Mouse (Mus musculus) mature B cell (primary cell): ENCODE results near the gene Rpf2.

Experiments
- in situ Hi-C: fragments of 300-500 bp; cut with MboI; formaldehyde crosslinking; loops from 2 replicates; pipeline ENCODE4 v1.14.3; 2019

The Rpf2 gene

DNA sequence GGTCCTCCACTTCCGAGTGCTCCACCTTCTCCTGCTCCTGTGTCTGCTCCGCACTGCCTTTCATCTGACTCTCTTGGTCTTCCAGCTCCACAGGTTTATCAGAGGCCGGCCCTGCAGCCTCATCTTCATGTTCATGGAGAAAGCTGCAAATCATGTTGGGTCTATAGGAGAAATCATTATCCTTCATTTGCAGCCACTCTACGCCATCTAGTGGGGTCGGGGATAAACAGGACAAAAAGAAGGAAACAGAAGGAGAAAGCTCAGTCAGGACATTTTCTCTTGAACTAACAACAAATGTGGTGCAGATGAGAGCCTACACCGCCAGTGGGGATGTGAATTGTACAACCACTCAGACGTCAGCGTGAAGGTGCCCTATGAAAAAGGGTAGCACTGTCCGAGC, 2.8 kb upstream of the Rpf2 start:
- in situ Hi-C loops = no loop called here

DNA sequence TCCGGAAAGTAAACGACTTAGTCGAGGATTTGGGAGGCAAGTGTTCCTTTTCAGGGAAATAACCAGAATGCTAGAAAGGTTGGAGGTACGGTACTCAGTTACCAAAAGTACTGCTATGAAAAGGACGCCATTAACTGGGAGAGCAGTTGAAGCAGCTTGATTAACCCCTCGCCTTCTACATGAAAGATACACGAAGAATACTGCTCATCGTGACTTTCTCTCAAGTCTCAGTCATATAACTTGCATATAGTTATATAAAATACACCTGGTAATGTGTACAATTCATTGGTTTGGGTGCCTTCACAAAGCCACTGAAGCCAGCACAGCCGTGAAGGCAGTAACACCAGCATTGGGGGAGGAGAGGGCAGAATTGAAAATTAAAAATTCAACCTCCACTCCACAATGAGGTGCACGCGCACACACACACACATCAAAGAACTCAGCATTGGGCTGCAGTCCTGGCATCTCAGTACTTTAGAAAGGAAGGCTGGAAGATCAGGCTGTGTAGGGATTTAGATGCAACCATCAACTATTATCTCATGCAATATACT, 405 bp upstream of the Rpf2 start:
- in situ Hi-C loops = no loop called here

DNA sequence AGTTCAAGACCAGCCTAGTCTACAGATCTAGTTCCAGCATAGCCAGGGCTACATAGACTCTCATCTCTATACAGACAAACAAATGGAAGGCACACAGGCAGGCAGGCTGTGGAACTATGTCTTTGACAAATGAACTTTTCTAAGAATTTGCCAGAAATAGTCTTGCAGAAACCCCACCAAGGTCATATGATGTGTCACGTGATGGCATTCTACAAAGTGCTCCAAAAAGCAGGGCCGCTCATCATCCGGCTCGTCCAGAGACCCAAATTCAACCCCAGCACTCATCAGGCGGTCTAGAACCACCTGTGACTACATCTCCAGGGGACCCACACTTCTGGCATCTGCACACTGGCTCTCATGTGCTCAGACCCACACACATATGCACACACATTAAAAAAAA, 9.0 kb downstream of the Rpf2 start:
- in situ Hi-C loops = no loop called here

DNA sequence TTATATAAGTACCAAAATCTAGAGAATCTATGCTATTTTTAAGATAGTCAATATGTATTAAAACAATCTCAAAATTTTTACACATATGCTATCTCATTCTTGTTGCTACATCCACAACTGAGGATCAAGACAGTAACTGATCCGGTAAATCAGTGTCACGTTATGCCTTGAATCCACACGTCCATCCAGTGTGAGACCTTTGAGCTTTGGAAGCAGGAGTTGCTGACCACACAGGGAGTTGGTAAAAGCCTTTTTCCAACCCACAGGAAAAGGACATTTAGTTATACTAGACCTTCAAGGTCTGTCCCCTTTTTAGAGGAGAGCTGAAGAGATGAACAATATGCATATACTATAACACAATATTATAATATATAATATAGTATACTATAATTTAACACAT, 13.6 kb downstream of the Rpf2 start:
- in situ Hi-C loops = no loop called here

DNA sequence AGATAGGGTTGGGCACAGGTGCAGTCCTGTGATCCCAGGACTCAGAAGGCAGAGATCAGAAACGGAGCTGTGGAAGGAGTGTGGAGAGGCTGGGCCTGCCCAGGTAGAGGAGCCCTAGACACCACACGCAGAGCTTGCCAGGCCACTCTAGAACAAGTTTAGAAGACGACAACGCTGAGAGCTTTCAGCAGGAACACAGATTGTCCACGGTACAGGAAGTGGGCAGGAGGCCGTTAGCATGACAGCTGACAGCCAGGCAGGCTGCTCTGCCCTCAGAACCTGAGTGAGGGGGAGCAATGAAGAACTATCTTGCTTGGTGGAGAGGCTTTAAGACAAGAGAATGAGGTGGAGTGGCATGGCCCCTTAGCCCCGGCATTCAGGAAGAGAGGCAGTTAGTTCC, 14.4 kb downstream of the Rpf2 start:
- in situ Hi-C loops = no loop called here

DNA sequence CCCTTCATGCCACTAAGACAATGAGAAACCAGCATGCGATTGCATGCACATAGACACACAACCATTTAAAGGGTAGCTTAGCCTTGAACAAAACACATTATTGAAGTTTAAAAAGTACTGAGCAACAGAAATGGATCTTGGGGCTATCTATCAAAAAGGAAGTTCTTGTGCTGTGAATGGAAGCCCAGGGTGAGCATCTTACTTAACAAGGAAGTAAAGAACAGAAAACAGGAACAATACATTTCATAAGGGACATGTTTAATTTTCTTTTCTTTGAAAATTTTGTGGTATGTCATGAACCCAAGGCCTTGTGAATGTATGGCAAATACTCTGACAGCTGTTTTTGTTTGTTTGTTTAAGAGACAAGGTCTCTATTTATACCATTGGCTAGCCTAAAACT, 17.1 kb downstream of the Rpf2 start:
- in situ Hi-C loops = no loop called here

DNA sequence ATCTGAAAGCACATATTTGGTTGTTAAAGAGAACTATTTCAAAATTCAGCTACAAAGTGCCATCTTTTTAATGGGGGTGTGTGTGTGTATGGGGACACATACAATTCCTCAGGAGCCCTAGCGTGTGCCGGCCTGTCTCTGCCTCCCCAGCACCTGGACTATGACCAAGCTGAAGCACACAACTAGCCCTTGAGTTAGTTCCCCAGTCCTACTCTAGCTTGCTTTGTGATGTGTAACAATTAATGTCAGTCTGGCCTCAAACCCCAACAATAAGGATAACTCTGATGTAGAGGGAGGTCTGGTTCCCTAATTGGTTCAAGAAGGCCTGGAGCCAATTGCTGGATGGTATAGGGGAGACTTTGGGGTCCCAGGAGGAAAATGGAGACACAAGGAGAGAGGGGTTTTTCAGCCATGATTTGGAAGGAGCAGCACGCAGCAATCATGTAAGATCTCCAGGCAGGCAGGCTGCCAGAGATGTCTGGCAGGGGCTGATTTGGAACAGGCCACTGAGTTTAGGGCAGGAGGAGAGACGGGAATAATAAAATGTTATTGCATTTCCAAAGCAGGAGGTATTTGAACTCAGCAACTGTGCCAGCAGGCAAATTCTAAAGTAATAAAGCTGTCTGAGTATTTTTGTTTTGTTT, 19.1 kb downstream of the Rpf2 start:
- in situ Hi-C loops = no loop called here

DNA sequence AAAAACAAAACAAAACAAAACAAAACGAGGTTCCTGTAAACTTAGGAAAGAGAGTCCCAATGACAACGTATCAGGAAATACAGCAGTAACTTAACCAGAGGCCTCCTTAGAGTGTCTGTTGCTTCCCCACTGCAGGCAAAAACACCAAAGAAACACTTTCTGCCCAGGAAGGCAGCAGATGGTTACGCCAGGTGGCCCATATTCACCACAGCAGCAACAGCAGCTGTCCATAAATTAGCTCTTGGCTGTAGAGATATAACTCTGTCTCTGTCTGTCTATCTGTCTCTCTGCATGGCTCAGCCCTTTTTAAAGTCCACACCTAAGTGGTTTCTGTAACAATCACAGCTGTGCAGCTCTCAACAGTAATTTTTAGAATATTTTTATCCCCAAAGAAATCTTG, 28.0 kb downstream of the Rpf2 start:
- in situ Hi-C loops = loop anchor here (10.0 kb wide), 1 partner anchor 164 kb away; no protein-coding TSS in a partner anchor

DNA sequence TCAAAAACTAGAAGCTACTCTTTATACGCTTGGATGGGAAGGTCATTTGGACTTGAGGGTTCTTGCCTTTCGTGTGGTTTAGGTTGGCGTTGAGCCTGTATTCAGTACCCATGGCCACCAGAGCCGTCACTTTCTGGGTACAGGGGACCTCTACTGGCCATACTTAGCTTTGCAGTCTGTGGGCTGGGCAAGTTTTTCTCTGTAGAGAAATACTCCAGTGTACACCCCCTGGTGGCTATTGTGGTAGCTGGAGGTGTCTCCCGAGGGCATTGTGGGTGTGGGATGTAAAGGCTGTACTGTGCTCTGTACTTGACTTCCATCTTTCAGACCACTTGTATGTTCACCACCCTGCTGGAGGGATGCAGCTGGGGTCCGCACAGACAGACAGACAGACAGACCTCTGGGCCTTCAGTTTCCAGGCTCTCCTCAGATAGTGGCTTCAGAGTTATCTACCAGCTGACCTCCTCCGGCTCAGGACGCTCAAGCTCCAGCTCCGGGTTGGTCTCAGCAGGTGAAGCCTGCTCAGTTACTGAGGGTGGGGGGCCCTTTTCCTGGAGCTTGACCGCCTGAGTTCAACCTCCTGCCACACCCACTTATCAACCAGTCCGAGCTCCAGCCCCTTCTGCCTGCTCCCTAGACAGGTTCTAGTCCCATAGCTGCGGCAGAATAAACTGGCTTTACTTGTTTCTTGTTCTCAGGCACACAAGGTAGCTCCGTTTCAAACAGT, 34.2 kb downstream of the Rpf2 start:
- in situ Hi-C loops = loop anchor here (10.0 kb wide), 1 partner anchor 158 kb away; no protein-coding TSS in a partner anchor

DNA sequence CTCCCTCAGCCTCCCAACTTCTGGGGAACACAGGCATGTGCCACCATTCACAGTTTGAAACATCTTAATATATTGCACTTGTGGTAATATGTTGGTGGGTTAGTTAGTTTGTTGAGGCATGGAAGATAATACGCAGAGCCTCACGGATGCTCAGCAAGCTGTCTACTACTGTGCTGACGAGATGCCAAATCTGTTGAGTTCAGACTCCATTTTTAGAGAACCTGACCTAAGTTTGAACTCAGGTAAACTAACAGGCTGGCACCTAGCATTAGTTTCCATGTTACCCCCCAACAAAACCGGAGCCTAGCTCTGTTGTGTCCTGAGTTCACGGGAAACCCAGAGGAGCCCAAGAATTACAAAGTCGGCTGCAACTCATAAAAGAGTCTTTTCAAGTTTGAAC, 51.8 kb downstream of the Rpf2 start:
- in situ Hi-C loops = no loop called here

DNA sequence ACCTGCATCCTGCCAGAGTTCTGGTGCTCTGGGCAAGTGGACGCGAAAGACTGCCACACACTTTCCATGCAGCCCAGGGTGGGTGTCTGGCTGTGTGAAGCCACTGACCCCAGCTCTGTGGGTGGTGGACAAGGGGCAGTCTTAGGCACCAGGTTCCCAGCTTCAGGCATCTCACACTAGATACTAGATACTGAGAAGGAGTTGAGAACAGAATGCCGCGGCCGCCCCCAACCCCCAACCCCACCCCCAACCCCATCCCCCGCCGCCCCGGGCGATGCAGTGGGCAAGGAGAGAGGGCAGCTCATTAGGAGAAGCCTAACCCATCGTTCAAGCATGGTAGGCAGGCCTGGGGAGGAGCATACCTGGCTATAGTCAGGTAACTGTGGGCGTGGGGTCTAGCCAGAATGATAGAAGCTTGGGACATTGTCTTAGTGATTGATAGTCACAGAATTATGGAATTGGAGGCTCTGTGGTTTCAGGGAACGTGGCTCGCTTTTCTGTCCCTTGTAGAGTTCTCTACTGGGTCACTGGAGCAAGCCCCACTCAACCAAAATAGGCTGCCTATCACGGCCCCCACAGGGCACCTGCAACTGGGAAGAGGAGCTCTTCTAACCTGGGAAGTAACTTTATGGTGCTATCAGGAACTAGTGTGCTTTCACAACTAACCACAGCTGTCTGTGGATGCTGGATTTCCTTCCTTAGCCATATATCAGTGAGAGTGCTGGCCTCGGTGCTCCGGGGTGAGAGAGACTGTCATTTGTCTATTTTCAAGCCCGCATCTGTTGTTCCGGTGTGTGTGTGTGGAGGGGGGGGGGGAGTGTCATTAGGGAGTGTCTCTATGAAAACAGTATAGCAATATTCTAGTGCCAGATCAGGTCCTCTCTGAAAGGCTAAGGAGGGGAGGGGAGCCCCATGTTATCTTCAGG, 54.6 kb downstream of the Rpf2 start:
- in situ Hi-C loops = no loop called here

DNA sequence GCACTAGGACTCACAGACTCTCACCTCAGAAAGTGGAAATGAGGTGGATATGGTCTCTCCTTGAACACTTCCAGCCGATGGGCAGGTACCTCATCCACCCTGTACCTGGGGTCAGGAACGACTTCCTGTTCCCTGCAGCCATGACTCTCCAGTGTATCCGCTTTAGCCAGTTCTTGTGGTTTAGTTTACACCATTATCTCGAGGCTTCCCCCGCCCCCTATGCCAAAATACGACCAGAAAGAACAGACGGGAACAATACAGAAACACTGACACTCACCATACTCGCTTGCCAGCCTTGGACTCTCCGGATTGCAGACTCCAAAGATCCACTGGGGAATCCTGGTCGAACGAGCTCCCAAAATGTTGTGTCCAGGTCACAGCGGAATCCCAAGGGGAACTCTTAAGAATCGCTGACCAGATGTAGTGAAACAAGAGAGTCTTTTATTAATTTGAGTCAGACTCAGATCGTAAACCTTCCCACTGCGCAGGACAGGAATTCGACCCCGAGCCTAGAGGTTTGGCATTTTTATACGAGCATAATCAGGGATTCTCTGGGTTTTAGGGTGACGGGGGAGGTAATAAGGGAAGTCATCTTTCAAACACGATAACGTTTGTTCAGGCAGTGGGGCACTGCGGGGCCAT, 55.4 kb downstream of the Rpf2 start:
- in situ Hi-C loops = no loop called here

DNA sequence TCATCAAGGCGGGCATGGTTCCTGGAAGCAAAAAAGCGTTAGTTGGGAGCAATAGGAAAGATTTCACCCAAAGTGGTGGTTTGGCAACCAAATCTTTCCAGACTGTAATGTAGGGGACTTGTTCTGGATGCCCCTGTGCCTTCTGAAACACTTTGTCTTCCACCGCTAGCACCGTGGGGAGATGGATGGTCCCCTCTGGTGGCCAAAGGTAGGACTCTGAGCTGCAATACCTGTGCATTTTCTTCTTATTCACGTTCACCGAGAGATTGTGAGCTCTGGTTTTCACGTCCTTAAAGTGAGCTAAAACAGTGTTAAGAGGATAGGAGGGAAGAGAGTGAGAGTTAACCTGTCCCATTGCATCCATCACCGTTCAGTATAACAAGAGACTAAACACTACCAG, 56.0 kb downstream of the Rpf2 start:
- in situ Hi-C loops = no loop called here

DNA sequence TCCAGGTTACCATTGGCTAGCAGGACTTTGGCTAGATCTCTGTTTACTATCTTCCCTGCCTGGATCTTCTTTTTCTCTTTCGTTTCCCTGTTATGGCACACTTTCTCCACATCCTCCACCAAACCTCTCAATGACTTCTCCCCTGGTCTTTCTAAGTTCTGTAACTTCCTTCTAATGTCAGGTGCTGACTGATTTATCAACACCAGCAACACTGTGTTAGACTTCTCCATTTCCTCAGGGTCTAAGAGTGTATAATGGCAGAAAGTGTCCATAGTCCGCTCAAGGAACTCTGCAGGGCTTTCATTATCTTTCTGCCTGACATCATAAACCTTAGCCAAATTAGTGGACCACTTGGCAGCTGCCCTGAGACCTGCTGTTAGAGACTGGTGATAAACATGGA, 57.1 kb downstream of the Rpf2 start:
- in situ Hi-C loops = loop anchor here (10.0 kb wide), 1 partner anchor 135 kb away; no protein-coding TSS in a partner anchor

DNA sequence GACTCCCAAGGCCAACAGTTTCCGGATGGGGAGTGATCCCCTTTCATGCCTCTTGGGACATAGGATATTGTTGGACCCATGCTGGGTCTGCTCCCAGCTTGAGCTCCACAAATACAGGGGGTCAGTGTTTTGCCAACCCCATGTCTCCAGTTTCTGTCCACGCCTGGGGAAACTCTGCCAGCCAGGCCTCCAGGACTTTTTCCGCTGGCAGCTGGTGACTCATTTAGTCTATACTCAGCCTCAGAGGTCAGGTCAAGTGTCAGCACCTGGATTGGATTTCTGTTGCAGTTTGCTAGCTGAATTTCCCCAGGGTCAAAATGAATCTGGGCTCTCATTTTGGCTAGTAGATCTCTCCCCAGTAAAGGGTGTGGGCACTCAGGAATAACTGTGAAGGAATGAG, 58.0 kb downstream of the Rpf2 start:
- in situ Hi-C loops = loop anchor here (10.0 kb wide), 1 partner anchor 134 kb away; no protein-coding TSS in a partner anchor

DNA sequence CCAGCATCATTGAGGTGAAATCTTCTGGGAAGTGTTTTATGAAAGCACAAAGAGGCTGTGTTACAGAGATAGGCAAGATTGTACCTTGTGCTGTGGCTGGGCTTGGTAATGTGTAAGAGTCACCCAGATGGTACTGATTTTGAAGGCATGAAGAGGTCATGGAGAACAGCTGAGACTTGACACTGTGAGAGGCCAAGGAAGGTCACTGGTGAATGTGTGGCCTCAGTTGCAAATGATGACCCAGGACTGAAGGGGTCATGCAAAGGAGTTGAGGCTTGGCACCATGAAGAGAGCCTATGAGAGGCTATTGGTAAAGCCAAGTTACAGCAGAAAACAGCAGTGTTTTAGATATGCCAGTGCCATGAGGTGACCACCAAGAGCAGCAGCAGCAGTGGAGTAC, 60.9 kb downstream of the Rpf2 start:
- in situ Hi-C loops = loop anchor here (10.0 kb wide), 1 partner anchor 131 kb away; no protein-coding TSS in a partner anchor

DNA sequence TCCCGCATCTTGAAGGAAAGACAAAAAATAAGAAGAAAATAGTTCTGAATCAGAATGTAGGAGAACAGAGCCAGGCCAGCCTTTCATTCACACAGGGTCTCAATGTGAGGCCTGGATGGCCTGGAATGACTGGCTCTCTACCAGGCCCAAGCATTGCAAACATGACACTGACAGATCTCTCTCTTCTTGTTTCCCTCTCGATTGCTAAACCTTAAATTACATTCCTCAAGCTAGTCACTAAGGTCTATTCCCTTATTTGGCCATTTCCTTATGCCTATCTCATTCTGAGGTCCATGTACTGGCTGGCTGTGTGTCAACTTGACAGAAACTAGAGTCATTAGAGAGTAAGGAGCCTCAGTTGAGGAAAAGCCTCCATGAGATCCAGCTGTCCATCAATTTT, 66.8 kb downstream of the Rpf2 start:
- in situ Hi-C loops = loop anchor here (10.0 kb wide), 1 partner anchor 125 kb away; no protein-coding TSS in a partner anchor

DNA sequence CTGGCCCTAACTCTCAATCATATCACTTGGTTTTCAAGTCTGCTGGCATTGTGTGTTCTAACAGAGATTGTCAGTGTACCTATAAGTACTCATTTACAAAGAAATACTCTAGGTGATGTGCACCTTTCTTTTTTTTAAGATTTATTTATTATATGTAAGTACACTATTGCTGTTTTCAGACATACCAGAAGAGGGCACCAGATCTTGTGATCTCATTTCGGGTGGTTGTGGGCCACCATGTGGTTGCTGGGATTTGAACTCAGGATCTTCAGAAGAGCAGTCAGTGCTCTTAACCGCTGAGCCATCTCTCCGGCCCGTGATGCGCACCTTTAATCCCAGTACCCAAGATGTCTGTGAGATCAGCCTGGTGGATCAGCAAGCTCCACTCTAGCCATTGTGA, 67.7 kb downstream of the Rpf2 start:
- in situ Hi-C loops = no loop called here

DNA sequence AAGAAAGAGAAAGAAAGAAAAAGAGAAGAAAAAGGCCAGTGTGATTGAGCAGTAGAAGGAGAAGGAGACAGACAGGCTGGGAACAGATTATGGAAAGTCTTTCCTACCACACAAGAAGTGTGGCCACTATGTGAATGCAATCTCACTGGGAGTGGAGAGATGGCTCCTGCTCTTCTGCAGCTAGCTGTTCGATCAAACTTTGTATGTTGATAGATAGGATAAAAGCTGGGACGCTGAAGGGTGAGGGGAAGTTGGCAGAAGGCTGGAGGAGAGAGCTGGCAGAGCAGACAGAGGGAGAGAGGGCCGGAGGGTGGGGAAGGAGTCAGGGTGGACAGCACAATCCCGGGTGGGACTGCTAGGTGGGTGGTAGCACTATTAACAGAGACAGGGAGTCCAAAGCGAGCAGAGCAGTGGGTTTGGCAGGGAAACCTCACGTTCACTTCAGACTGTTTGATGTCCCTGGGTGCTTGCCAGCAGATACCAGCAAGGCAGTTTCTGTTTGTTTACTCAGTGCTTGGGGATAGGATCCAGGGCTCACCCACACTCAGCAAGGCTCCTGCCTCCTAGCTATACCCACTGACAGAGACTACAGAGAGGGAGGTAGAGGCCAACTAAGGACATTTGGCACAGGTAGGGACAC, 69.4 kb downstream of the Rpf2 start:
- in situ Hi-C loops = no loop called here
